Mouse (Mus musculus): Measurements from ENCODE around the gene Use1.
"Not testable (repeated sequence)": the region's sequence is repeated elsewhere in the genome, so short reads cannot be mapped to it uniquely, and the experiment has no call there.

Gene Use1

DNA sequence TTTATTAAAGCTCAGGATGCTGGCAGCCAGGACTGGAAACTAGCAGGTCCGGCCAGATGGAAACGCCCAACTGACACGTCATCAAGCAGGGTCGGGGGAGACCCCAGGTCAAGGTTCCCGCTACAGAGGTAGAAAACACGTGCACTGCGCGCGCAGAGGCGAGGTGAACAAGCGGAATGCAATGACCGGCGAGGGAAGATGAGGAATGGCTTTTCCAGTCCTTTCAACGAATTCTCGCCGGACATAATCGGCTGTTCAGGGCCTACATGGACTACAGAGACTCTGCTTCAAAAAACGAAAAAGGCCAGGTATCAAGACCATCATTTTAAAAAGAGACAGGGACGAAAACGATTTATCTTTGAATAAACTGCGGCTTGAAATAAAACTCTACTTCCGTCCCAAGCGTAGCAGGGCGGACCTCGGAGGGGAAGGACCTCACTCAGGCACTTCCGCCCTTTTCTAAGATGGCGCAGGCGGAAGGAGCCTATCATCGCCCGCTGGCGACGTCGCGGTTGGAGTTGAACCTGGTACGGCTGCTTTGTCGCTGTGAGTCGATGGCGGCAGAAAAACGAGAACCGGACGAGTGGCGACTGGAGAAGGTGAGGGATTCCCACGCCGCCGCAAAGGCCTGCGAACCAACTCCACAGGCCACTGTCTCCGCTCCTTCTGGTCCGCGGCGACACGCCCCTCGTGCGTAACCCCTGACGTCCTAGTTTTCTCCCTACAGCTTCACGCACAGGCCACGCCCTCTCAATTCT, at the start of gene Use1:
Use1 (plus strand) TSS at position 78 of the 758 bp plus-strand sequence.
- DNase-seq (ENCODE audit: low read depth, low spot score) = peak; percentile 80

DNA sequence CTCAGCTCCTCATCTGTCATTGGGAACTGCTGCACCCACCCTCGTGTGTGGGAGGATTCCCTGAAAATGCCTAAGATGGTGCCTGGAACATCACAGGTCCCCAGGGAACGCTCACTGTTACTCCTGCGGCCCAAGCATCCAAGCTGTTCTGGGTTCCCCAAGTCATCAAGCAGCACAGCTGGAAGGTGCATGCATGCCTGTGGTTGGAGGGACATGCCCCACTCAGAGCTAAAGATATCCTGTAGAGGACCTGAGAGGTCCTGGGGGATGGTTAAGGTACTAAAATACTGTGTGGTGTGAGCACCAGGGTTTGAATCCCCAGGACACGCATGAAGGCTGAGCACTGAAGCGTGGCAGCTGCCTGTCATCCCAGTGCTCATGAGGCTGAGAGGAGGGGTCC, 48.0 kb upstream of the Use1 start:
- DNase-seq (ENCODE audit: low read depth, low spot score) = not testable (repeated sequence)

DNA sequence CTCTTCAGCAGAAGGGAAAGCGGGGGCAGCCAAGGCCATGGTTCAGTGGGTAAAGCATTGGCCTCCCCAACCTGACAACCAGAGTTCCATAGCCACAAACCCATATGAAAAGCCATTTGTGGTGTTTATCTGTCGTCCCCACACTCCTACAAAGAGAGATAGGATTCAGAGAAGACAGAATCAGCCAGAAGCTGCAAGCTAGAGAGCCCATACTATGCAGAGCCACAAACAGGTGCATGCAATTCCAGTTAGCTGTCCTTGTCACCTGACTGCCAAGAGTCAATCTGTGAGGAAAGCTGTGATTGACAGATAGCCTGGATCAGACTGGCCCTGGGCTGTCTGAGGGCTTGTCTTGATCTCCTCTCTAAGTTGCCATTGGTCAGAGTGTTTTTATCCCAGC, 46.9 kb upstream of the Use1 start:
- DNase-seq (ENCODE audit: low read depth, low spot score) = not testable (repeated sequence)

DNA sequence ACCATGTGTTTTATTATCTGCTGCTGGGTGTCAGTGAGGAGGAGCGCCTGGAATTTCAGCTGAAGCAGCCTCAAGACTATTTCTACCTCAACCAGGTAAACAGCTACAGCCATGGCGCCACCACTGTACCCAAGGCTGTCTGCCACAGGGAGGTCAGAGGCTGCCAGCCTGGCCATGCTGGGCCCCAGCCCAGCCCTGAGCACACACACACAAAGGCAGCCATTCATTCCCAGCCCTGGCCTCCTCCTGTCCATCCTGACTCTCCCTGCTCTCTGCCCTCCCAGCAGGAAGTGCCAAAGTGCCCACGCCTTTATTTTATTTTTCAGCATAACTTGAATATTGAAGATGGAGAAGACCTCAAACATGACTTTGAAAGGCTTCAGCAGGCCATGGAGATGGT, 43.7 kb upstream of the Use1 start:
- no peak for DNase-seq (ENCODE audit: low read depth, low spot score)

DNA sequence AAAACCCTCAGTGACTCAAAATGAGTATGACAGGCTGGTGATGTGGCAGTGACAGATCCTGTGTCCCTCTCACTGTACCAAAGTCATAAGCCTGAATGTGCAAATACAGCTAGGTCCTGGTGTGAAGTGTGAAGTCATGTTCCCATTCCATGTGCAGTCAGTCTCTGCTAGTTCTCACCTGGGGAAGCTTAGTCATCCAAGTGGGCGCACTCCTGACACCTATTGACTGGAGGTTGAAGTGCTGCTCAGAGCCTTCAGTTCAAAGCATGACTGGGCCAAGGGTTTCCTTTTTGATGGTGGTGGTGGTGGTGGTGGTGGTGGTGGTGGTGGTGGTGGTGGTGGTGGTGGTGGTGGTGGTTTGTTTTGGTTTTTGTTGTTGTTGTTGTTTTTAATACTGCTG, 41.8 kb upstream of the Use1 start:
- no peak for DNase-seq (ENCODE audit: low read depth, low spot score)

DNA sequence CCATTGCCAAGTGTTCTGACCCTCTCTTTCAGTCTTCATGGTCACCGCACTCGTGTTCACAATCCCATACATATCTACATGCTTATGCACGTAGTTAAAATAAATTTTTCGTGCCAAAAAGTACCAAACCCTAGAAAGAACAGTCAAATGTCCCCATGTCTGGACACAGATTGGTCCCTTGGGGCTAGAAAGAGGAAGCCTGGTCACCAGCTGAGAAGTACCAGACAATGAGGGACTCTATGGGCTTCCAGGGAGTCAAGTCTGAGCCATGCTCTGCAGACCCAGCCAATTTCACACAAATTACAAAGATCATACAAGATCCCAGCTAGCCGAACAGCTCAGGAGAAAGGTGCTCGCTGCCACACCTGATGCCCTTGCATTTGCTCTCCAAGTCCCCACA, 28.8 kb upstream of the Use1 start:
- DNase-seq (ENCODE audit: low read depth, low spot score) = not testable (repeated sequence)

DNA sequence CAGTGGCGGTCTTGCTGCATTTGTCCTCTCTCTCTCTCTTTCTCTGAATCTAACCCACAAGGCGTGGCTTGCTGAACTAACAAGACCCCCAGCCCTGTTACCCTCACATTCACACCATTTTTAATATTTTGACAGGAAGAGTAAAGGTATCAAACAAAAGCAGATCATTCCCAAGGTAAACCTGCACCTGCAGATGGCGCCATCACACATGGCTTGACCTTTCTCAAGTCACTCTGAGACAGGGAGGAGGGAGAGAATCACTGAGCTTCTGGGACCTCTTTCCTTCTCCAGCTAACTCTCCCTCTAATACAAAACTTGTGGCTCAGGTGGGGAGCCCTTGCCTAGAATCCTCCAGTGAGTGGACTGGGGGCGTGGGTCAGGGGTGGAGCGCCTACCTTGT, 26.0 kb upstream of the Use1 start:
- no peak for DNase-seq (ENCODE audit: low read depth, low spot score)

DNA sequence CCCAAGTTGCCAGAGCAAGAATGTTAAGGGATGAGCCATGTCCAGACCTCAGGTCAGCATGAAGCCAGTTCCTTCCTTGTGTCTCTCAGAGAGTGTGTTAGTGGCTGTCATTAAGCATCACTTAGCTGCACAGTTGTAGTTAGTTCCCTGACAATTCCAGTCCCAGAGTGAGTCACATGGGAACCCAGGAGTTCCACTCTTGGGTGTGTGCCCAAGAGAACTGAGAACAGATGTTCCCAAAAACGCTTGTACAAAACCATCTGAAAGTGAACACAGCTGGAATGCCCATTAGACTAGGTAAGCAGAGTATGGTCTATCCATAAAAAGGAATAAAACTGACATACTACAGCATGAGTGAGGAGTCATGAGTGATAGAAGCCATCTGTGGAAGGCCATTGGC, 20.1 kb upstream of the Use1 start:
- DNase-seq (ENCODE audit: low read depth, low spot score) = no peak

DNA sequence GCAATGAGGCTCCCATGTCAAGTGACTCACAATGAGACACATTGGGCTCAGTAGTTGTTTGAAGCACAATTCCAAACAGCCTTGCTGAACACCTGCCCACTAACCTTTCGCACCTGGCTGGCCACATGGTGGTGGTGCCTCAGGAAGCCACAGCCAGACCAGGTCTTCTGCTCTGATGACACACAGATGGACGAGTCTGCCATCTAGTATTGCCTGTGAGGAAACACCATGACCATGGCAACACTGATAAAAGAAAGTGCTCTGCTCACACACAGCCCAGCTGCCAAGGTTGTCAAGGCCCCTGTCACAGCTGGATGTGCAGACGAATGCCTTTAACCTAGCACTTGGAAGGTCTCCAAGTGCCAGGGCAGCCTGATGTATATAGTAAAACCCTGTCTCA, 15.5 kb upstream of the Use1 start:
- no peak for DNase-seq (ENCODE audit: low read depth, low spot score)

DNA sequence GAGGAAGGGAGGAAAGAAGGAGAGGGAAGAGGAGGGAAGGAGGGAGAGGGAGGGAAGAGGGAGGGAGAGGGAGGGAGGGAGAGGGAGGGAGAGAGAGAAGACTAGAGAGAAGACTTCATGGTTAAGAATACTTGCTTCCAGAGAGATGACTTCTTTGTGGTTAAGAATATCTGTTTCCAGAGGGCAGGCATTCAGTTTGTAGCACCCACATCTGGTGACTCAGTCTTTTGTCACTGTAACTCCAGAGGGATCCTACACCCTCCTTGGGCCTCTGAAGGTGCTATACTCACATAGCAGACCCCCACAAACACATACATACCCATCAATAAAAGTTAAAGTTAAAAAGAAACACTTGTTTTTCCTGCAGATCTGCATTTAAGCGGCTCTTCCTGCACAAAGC, 15.1 kb upstream of the Use1 start:
- no peak for DNase-seq (ENCODE audit: low read depth, low spot score)

DNA sequence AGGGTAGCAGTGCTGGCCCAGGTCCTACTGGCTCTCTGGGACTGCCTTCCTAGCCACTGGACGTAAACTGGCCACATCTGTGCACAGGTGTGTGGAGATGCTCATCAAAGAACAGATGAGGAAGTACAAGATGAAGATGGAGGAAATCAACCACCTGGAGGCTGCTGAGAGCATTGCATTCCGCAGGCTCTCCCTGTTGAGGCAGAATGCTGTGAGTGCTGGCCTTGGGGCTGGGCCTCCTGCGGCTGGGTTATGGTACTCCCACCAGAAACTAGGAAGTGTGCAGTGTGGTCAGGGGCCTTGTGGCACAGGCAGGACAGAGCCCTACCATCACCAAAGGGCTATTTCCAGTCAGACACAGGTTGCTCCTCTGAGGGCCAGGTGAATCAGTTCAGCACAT, 8.6 kb upstream of the Use1 start:
- no peak for DNase-seq (ENCODE audit: low read depth, low spot score)

DNA sequence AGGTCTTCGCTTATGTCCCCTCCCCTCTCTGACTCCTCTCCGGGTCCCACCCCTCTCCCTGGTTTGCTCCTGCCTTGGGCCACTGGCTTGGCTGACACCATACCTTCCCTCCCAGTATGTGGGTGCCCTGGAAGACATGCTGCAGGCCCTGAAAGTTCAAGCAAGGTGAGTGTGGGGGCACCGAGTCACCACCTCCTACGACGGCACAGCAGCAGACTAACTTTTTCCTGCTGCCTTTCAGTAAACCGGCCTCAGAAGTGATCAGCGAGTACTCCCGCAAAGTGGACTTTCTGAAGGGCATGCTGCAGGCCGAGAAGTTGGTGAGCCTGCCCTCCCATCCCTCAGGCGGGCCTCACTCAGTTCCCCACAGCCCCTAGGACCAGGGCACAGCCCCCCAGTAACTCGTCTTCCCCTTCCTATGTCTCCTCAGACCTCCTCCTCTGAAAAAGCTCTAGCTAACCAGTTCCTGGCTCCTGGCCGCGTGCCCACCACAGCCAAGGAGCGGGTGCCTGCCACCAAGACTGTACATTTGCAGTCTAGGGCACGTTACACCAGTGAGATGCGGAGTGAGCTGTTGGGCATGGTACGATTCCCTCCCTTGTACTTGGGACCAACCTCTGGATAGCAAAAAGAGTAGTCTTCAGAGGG, 1.0 kb downstream of the Use1 start:
- no peak for DNase-seq (ENCODE audit: low read depth, low spot score)

DNA sequence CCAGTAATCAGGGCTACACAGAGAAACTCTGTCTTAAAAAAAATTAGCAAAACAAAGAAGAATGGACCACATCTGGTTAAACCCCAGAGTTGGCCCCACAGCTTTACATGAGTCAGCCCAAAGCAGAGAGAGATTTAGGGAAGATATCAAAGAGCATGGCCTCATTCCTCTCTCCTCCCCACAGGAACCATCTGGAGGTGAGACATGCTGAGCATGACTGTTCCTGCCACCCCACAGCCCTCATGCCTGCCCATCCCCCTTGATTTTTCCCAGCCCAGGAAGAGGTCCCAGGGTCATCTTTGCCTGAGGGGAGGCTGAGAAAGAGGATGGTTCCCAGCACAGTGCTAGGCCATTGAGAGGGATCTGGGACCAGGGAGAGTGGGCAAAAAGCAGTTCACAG, 1.7 kb downstream of the Use1 start:
- DNase-seq (ENCODE audit: low read depth, low spot score) = no peak

DNA sequence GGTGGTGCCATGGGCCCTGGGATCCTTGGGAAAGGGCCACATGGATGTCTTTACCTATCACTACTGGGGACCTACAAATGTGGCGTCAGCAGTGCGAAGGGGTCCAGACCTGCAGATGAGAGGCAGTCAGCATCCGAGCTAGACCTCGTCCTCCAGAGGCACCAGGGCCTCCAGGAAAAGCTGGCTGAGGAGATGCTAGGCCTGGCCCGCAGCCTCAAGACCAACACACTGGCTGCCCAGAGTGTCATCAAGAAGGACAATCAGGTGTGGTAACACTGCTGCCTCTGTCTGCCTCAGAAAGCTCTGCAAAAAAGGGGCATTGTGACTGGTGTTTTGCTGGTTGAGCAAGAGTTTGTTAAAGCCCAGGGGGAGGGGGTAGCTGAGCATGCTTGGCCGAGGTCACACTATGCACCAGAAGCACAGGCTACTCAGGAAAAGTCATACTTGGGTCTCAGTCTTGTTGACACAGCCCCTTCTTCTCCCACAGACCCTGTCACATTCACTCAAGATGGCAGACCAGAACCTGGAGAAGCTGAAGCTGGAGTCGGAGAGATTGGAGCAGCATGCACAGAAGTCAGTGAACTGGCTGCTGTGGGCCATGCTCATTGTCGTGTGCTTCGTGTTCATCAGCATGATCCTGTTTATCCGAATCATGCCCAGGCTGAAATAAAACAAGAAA, 2.5 kb downstream of the Use1 start:
- no peak for DNase-seq (ENCODE audit: low read depth, low spot score)

DNA sequence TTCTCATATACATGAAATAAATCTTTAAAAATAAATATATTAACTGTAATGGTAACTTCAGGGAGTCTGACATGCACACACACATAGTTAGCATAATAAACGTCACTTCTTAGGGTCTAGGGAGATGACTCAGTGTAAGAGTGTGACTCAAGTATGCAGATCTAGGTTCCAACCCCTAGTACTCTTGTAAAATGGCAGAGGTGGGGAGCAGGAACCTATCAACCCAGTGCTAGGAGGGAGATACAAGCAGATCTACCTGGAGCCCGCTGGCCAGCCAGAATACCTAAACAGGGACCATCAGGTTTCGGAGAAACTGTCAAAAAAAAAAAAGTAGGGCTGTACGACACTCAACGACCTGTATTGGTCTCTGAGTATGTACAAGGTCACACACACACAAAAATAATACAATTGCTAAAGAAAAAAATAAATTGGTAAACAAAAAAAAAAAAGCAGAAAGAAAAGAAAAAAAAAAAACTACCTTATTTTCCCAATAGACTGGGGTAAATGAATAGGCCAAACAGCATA, 4.1 kb downstream of the Use1 start:
- no peak for DNase-seq (ENCODE audit: low read depth, low spot score)

DNA sequence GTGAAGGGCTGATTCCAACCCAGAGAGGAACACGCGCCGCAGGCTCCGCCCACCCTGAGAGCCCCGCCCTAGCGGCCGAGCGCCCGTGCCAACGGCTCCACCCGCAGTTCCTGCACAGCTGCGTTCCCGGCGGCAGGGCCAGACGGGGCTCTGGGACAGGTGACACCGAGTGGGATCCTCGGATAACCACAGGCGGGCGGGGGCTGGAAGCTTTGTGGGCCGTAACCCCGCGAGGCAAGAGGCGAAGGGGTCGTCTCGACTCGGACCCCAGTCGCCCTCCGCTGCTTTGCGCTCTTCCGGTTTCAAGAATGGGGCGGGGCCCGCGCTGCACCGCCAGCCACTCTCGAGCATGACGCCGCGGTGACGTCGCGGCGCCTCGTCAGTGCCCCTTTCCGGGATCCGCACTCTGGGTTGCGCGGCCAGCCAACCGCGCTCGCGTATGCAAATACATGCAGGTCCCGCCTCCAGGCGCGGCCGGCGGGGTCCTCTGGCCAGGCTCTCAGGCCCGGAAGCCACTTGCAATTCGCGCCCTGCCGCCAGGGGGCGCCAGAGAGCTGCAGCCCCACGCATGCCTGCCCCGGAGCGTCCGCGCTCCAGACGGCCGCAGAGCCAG, 4.7 kb downstream of the Use1 start, which contains the start of gene Ocel1:
Ocel1 (plus strand) TSS at position 63 of the 613 bp plus-strand sequence.
- peak; percentile 88 for DNase-seq (ENCODE audit: low read depth, low spot score)

DNA sequence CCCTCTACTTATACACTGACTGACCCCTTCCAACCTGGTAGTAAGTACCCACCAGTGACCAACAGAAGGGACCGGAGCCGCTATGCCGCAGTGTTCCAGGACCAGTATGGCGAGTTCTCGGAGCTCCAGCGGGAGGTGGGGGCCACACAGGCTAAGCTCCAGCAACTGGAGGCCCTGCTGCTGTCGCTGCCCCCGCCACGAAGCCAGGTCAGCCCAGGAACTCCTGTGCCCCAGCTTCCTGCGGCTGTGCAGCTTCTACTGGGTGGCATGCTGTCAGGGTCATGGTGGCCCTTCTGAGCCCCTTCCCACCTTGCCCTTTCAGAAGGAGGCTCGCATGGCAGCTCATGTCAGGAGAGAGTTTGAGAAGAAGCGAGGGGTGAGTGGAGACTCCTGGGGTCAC, 5.8 kb downstream of the Use1 start:
- no peak for DNase-seq (ENCODE audit: low read depth, low spot score)

DNA sequence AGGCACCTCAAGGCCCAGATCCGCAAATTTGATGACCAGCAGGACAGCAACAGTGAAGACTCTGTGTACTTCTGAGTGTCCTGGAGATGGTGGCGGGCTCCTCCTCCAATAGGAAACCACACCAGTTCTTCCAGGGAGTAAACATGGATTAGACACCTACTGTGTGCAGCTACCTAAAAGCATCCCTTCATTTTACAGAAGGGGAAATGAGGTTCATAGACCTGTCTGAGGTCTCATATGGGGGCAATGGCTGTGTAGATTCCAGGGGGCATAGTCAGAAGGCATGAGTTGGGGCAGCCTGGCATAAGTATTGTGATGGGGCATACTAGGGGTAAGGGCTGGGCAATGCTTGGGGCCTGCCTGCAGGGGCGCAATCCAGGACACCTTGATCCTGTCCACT, 6.4 kb downstream of the Use1 start:
- no peak for DNase-seq (ENCODE audit: low read depth, low spot score)

DNA sequence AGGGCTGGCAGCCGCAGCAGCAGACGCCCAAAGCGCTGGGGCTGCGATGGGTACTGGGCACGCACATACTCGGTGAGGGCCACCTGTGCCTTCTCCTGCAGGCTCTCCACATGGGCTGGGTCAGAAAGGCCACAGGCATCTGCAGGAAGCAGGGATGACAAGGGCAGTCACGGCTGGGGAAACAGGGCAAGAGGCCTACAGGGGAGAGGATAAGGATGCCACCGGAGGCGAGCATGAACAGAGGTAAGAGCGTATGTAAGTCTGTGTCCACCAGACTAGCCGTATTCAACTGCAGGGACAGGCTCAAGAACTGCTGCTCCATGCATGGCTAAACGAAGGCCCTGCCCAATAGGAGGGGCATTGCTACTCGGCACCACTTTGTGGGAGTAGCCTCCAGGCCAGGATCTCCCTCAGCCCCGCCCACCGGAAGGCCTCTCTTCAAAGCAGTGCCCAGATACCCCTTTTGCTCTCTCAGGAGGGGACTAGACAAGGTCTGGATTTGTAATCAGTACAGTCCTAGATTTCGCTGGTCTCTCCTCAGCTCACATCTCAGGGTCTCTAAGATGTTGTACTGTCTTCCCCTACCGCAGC, 8.1 kb downstream of the Use1 start:
- no peak for DNase-seq (ENCODE audit: low read depth, low spot score)

DNA sequence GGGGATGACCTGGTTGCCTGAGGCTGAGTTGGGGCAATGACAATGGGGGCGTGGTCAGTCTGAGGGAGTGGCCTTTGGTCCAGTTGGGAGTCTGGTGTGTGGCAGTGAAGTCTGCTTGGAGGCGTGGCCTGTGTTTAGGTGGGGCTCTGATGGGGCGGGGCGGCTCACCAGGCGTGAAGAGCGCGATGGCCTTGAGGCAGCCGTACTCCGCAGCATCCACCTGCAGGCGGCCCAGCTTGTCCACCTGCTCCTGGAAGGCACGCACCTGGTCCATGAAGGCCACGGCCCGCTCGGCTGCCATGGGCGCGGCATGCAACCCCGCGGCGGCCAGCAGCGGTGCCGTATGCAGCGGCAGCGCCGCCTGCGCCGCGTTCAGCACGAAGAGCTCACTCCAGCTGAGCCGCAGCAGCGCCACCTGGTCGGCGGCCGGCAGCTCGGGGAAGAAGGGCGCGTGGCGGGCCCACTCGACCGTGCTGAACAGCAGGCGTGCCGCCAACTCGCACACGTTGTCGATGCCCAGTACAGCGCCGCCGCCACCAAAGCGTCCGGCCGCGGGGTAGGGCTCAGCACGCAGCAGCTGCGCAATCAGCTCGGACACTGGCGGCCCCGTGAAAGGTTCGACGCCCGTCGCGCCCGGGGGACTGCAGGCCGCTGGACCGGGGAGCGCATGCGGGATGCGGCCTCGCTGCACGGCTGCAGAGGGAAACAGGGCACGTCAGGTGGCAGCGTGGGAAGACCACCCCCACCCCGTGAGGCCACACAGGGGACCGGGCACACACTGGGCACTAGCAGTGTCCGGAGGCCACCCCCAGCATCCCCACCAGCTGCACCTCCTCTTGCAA, 9.2 kb downstream of the Use1 start:
- DNase-seq (ENCODE audit: low read depth, low spot score) = peak; percentile 33
